23 mouse cellular contexts compared by ENCODE assay signal in the genomic region with DNA sequence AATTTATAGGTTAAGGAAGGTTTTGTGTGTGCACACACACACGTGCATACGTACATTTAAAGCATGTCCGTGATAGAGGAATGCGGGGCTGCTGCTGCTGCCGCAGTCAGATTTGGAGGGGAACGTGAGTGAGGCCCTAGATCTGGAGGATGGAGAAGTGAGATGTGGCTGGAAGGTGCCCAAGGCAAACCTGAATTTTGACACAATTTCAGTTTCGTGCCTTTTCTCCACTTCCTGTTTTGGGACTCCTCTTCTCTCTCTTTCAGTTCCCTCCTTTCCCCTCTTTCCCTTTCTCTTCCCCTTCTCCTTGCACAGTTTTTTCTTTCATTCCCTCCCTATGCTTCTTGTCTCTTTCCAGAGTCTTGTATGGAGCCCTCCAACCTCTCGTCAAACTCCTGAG. TPM values are rescaled to one million over a fixed set of nuclear protein-coding genes. Genes with fewer than 3 reads are reported as not detected.
DNase-seq lines count a peak whose midpoint lies in the region; ATAC-seq and TF ChIP-seq lines count a peak whose summit lies in the region.
"Had no signal": no experiment of that assay in that cellular context is flagged by ENCODE, and none has a peak within 500 bp of the region (broad histone marks: within the 10 kb centered on the region; RNA-seq: fewer than 3 reads in every experiment).

No protein-coding gene starts in this region.

- no peak for TF ChIP-seq EP300 in lung, postnatal 0 days (IDR thresholded peaks at IDR 0.05)

- H3K9ac ChIP-seq in lung, postnatal 0 days (replicated peaks; ENCODE audit: low read depth) = no peak overlapping the region
- H3K9ac ChIP-seq: embryonic facial prominence, embryonic 12.5 days; embryonic facial prominence, embryonic 15.5 days; forebrain, postnatal 0 days; hindbrain, embryonic 12.5 days; hindbrain, embryonic 15.5 days had no signal

- DNase-seq in lung, postnatal 0 days (ENCODE audit: low spot score) = peak; percentile 10
- DNase-seq in lung, postnatal 10 days = no peak
- peak; percentile 22 for DNase-seq in splenic B cell, adult 2 months (ENCODE audit: low read depth, low spot score)
- no peak for DNase-seq in urinary bladder, adult 2 months (ENCODE audit: low spot score)
- DNase-seq in T-cell, adult 2 months (ENCODE audit: low spot score) = no peak
- DNase-seq: adrenal gland, adult 8-10 months; adrenal gland, postnatal 25 days; B cell, adult 2 months; cerebellum, adult 11-12 months; cerebellum, adult 8-10 months; cerebellum, postnatal 10 days; forebrain, postnatal 0 days; gastrocnemius, adult 2 months; gastrocnemius, postnatal 14 days; heart, adult 2 months had no signal

- H3K4me3 ChIP-seq in lung, postnatal 0 days (ENCODE audit: low read depth, low read length) = no peak overlapping the region
- H3K4me3 ChIP-seq: embryonic facial prominence, embryonic 12.5 days; embryonic facial prominence, embryonic 15.5 days; gastrocnemius, adult 2 months; heart, adult 2 months; heart, embryonic 10.5 days; hindbrain, embryonic 12.5 days; hindbrain, embryonic 15.5 days had no signal

- no peak overlapping the region for H3K27ac ChIP-seq in lung, postnatal 0 days (ENCODE audit: low read length)
- H3K27ac ChIP-seq: embryonic facial prominence, embryonic 12.5 days; embryonic facial prominence, embryonic 15.5 days; gastrocnemius, adult 2 months; heart, adult 2 months; heart, embryonic 10.5 days; hindbrain, embryonic 12.5 days; hindbrain, embryonic 15.5 days had no signal

- H3K4me1 ChIP-seq in lung, postnatal 0 days (ENCODE audit: insufficient read depth, low read depth, low read length) = no peaks in the 10 kb centered on the region
- H3K4me1 ChIP-seq: embryonic facial prominence, embryonic 12.5 days; embryonic facial prominence, embryonic 15.5 days; heart, embryonic 10.5 days had no signal

- whole genome bisulfite sequencing in lung, postnatal 0 days = 80% methylated on average over 8 of the region's 8 CpGs

- no peaks in the 10 kb centered on the region for H3K9me3 ChIP-seq in lung, postnatal 0 days (ENCODE audit: low read length)
- H3K9me3 ChIP-seq: embryonic facial prominence, embryonic 12.5 days; embryonic facial prominence, embryonic 15.5 days; heart, embryonic 10.5 days; hindbrain, embryonic 12.5 days; hindbrain, embryonic 15.5 days had no signal

- H3K4me2 ChIP-seq in lung, postnatal 0 days (replicated peaks; ENCODE audit: low read depth, low read length) = no peak overlapping the region
- H3K4me2 ChIP-seq: embryonic facial prominence, embryonic 12.5 days; embryonic facial prominence, embryonic 15.5 days; hindbrain, embryonic 12.5 days; hindbrain, embryonic 15.5 days had no signal

- peaks cover 50% of the 10 kb centered on the region; the same call in 1 of the 2 replicates for H3K36me3 ChIP-seq in lung, postnatal 0 days (ENCODE audit: insufficient read depth, low read length)
- peaks cover 18% of the 10 kb centered on the region for H3K36me3 ChIP-seq in splenic B cell, adult 2 months (ENCODE audit: control insufficient read depth, insufficient read depth, low read length, poor library complexity, severe bottlenecking)

- no peak for TF ChIP-seq CTCF in lung, postnatal 0 days (IDR thresholded peaks at IDR 0.05)

- no peaks in the 10 kb centered on the region for H3K27me3 ChIP-seq in lung, postnatal 0 days (replicated peaks; ENCODE audit: insufficient read depth, low read length)
- no peaks in the 10 kb centered on the region for H3K27me3 ChIP-seq in splenic B cell, adult 2 months (ENCODE audit: control insufficient read depth, insufficient read depth, low read length, poor library complexity, severe bottlenecking)
- H3K27me3 ChIP-seq: embryonic facial prominence, embryonic 12.5 days; embryonic facial prominence, embryonic 15.5 days; hindbrain, embryonic 12.5 days; hindbrain, embryonic 15.5 days had no signal

- no peak for ATAC-seq in lung, postnatal 0 days
- peak; percentile 84 for ATAC-seq in megakaryocyte, adult 5-6 weeks (ENCODE audit: poor library complexity, severe bottlenecking)
- ATAC-seq: activated CD4-positive, CD25-positive, alpha-beta regulatory T cell, adult 4 months; forebrain, embryonic 14.5 days; forebrain, postnatal 0 days had no signal

RNA-seq across cellular contexts. Expression of gene Slk, which starts 42.0 kb away (rescaled TPM):
- 14.6 and 17.2 TPM in 2 replicates for polyA plus RNA-seq in lung, postnatal 0 days (2015; fragmentation: Nextera tagmentation; extraction: Ambion mirVana)
- total RNA-seq in megakaryocyte, adult 5-6 weeks (2015) = 148 and 150 TPM in 2 replicates
- 262 and 270 TPM in 2 replicates for total RNA-seq in megakaryocyte, adult 5-6 weeks (2017)
- polyA plus RNA-seq in urinary bladder, adult 2 months (2012; rRNA removed) = 49.5 and 51.5 TPM in 2 replicates

Comparison
In these comparisons a context has a peak if more than half of its experiments do, and no peak if none do; other contexts are left out.
1. DNase-seq: peak in lung, postnatal 0 days (single experiment) and splenic B cell, adult 2 months (single experiment); none in lung, postnatal 10 days (single experiment), urinary bladder, adult 2 months (single experiment) and T-cell, adult 2 months (single experiment).